Mouse (Mus musculus) thymus, postnatal 10 days (tissue): ENCODE data around the gene Sbno1.
"Not testable (repeated sequence)": the region's sequence is repeated elsewhere in the genome, so short reads cannot be mapped to it uniquely, and the experiment has no call there.

Experiments used
- DNase-seq, 2 experiments: peaks; one replicate each; pipeline ENCODE4 v3.0.0; 2021; ENCODE audit warnings: low spot score in 2 of 2

Gene Sbno1

GRCm38 (mm10) chr5:124366721-124367120 is 59.1 kb downstream of the Sbno1 start:
- DNase-seq, result no peak

DNA sequence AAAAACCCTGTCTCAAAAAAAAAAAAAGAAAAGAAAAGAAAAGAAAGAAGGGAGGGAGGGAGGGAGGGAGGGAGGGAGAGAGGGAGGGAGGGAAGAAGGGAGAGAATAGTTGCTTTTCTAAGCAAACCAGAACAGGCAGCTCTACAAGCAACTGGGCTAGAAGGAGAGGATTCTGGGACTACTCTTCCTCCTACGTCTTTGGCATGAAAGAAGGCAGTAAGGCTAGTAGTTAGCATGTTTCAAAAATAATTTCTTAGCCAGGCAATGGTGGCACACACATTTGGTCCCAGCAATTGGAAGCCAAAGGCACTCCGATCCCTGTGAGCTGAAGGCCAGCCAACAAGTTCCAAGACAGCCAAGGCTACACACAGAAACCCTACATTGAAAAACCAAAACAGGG is 60.0 kb downstream of the Sbno1 start:
- no peak for DNase-seq

DNA sequence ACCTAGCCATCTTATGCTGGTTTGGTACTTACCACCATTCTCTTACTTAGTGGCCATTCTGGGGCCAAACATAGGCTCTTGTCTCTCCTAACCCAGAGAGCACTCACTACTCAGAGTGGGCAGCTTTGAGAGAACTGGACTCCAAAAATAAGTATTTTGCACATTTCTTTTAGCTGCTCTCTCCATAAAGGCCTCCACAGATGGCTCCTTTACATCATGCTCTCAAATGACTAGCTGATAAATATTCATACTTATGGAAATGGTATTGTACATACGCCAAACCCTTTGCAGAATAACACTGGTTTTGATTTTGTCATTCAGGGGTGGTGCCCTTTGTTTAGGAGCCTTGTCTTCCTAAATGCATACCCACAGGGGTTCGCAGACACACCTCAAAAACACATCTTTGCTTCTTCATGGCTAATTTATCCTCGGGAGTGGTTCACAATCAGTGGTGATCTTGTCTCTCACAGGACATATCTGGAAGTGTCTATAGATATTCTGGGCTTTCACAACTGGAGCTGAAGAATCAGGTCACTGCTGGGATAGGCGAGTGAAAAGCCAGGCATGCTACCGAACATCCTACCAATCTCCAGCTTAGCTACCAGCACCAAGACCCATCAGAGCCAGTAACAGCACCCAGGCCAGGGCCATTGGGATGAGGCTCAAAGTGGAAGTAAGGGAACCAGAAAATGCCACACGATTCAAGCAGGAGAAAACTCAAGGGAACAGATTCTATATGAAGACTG is 61.5 kb downstream of the Sbno1 start:
- no peak for DNase-seq

GRCm38 (mm10) chr5:124362982-124363381 is 62.8 kb downstream of the Sbno1 start, which contains the start of gene Cdk2ap1:
TSS of gene Cdk2ap1 (minus strand) at chr5:124363082.
- DNase-seq, result not testable (repeated sequence)

DNA sequence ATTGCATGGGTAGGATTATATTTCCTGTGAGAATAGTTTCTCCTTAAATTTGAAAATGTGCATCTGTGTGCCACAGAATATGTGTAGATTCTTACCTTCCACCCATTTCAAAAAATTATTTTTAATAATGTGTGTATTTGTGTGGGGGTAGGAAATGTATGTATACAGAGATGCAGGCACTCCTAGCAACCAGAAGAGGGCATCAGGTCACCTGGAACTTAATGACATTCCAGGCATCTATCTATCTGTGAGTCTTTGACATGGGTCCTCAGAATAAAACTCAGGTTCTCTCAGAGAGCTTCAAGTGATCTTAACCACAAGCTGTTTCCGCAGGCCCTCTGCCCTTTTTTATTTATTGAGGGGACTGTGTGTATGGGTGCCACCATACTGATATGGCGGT is 66.2 kb downstream of the Sbno1 start:
- DNase-seq, result no peak

GRCm38 (mm10) chr5:124356695-124357094 is 69.1 kb downstream of the Sbno1 start:
- peak in 1 of 2 experiments; percentile 6 for DNase-seq

DNA sequence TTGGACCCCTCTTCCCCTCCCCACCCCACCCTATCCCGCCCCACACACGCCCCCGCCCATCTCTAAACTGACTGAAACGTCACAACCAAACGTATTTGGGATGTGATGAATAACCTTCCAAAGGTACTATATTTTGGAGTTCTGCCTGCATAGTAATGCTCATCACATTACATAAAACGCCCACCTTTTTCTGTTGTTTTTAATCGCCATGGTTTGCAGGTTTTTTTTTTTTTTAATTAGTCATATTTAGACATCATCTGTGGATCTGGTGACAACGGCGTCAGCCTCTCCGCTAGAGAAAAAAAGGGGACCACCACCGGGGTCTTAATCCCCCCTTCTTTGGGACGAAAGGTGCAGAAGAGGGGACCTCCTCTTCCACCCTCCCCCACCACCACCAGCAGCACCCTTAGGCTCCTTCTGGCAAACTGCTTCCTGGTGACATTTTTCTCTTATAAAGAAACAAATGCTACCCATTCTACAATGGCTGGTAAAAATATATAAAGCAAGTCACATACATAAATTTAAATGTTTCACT is 70.3 kb downstream of the Sbno1 start:
- DNase-seq, result no peak

- peak; percentile 18 to 27 for DNase-seq
Measured at GRCm38 (mm10) chr5:124354574-124355424, 71.0 kb downstream of the Sbno1 start.

GRCm38 (mm10) chr5:124353726-124354547 is 71.9 kb downstream of the Sbno1 start:
- peak; percentile 65 to 71 for DNase-seq

DNA sequence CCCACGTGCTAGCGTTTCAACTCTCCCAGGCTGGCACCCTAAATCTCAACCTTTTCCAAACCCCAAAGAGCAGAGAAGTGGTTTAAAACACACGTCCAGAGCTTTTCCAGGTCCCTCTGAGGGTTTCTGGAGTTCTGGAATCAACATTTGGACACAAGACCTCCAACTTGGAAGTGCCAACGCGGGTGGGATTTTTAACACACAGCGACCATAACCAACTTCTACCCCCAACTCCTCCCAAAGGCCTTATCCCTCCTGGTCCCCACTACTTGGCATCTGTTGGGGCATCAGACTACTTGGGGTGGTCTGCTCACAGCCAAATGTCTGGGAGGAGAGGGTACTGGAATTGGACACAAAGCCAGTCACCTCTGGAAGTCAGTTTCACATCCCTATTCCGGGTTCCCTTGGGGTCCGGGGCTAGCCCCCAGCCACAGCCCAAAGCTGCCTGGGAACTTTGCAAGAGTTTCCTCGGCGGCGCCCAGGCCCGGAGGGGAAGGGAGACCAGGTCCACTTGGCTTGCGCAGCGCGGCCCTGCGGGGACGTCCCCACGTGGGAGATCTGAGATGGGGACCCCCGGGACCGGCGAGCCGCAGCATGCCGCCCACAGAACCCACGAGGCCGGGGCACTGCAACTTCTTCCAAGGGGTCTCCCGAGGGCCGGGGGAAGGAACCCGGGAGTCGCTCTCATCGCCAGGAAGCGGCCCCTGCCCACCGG is 72.6 kb downstream of the Sbno1 start:
- peak in 1 of 2 experiments; percentile 41 for DNase-seq

- DNase-seq, result peak; percentile 68 to 70
Measured at GRCm38 (mm10) chr5:124352141-124352920, 73.5 kb downstream of the Sbno1 start.

GRCm38 (mm10) chr5:124351604-124352003 is 74.2 kb downstream of the Sbno1 start:
- no peak for DNase-seq

- DNase-seq, result no peak
Measured at GRCm38 (mm10) chr5:124351111-124351560, 74.7 kb downstream of the Sbno1 start.

- DNase-seq, result no peak
Measured at GRCm38 (mm10) chr5:124350350-124350749, 75.5 kb downstream of the Sbno1 start.

DNA sequence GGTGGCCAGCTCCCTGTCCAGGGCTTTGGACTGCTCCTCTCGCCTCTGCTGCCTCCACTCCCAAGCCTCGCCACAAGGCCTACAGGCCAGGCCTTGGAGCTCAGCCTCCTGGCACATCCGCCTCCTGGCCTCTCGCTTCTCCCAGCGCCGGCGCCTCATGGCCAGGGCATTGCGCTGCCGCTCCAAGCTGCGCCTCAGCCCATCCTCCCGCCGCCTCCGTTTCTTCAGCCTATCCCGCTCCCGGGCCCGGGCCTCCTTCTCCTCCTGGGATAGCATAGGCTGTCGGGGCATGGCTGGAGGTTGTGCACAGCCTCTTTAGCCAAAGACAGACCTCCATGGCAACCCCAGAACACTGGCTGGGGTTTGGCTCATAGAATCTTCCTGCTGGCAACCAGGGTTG is 76.6 kb downstream of the Sbno1 start:
- no peak for DNase-seq

DNA sequence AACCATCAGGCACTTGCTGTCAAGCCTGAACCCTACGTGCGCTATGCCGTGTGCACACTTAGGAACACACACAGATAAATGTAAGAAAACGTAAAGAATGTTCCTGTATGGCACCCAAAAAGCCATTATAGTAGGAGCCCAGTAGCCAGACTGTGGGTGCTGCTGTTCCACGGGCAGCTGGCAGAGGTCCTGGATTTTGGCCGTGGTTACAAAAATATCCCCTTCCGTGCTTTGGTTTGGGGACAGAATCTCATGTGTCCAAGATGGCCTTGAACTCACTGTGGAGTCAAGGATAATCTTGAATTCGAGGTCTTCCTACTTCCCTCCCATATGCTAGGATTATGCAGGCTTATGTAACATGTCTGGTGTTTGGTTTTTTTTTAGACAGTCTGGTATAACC is 82.9 kb downstream of the Sbno1 start:
- DNase-seq, result no peak

DNA sequence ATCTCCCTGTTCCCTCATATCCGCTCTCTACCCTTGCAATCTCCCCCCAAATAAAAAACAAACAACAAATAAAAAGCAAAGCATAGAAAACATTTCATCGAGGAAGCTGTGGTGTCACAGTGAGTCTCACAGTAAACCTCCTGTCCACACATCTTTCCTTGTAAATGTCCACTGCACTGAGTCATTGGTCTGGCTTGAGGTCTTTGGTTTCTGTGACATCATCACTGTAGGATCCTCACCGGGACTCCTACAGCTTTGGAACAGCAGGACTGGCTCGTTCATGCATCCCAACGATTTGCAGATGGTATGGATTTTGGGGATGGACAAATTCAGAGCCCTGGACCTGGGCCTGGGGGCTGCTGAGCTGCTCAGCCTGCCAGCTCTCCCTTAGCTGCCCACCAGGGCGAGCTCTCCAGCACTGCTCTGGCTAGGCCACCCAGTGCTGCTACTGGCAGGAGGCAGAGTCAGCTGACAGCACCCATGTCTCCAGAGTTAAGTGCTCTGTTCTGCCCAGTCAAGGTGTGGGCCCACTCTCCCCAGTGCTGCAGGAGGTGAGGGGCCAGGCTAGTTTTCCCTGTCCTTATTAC is 84.0 kb downstream of the Sbno1 start:
- peak in 1 of 2 experiments; percentile 34 for DNase-seq

- DNase-seq, result no peak
Measured at GRCm38 (mm10) chr5:124338791-124339190, 87.0 kb downstream of the Sbno1 start.

DNA sequence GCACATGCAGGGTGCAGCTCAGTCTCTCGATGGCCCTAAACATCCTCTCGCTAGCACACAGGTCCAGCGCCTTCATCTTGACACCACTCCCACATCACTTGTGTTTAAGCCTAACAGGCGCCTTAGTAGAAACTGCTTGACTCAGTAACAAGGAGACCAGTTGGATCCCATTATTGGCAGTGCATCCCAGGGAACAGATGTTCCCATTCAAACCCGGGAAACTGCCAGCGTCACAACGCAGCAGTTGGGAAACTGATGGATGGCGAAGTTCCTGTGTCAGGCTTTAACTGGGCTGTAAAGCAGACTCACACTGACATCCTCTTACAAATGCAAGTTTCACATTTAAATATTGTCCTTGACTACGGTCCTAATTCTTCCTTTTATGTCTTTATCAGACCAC is 87.9 kb downstream of the Sbno1 start:
- no peak for DNase-seq

DNA sequence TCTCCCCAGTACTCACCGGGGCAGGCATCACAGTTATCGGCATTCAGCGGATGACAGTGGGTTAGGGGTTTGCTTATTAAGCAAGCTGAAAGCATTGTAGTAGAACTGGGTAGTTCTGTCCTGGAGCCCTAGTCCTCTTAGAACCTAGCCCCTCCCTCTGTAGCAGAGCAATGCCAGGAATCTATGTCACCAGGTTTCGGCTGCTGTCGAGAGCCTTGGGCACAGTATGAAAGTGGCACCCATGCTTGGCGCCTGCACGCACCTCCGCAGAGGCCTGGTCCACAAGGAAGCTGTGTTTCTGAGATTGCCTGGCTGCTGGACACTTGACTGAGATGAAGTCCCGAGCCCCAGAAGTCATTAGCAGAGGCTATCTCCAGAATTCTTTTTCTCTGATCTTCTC is 88.7 kb downstream of the Sbno1 start:
- DNase-seq, result no peak
